Mouse (Mus musculus): ENCODE measurements around the gene Fer1l4. TPM values are rescaled to one million over a fixed set of nuclear protein-coding genes. Genes with fewer than 3 reads are reported as not detected.

The Fer1l4 gene
- not detected in 2 replicates for polyA plus RNA-seq (2014; fragmentation: Nextera tagmentation; extraction: Ambion mirVana)

DNA sequence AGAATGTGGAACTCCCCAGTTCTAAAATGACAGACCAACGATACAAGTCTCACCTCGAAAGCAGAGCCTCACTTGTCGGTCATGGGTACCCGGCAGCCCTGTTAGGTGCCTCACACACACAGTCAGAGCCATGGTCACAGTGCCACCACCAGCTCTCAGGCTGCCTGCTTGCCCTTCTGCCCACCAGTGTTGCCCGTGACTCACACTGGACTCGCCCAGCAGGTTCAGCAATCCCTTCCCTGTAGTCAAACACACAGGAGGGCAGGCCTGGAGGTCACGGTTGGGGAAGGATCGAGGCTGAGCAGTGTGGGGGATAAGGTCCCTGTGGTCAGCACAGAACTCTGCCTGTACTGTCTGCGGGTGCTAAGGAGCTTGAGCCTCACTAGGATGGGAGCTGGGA, at the start of gene Fer1l4:
Fer1l4 (minus strand) TSS at position 132 of the 400 bp plus-strand sequence.
- Histone ChIP-seq H3K9ac (ENCODE audit: low read depth, low read length) (no peak within 1 kb of the TSS), H3K4me2 (no peak within 1 kb of the TSS), H3K4me1 (replicated peaks; ENCODE audit: control insufficient read depth, insufficient read depth, low read length) (no peaks in the 10 kb centered on the region), H3K27me3 (replicated peaks; ENCODE audit: control insufficient read depth, insufficient read depth, low read length) (peaks cover 6% of the 10 kb centered on the region), H3K9me3 (ENCODE audit: control insufficient read depth, low read length) (no peaks in the 10 kb centered on the region), H3K4me3 (ENCODE audit: low read depth, low read length) (no peak within 1 kb of the TSS), H3K27ac (ENCODE audit: low read depth, low read length) (no peak within 1 kb of the TSS), H3K36me3 (ENCODE audit: control insufficient read depth, insufficient read depth, low read length) (no peaks in the 10 kb centered on the region)
- DNase-seq (ENCODE audit: low spot score): no peak
- WGBS: 79% methylated on average over 9 of the region's 9 CpGs
- no peak for ATAC-seq (replicated peaks; ENCODE audit: low FRiP score)

DNA sequence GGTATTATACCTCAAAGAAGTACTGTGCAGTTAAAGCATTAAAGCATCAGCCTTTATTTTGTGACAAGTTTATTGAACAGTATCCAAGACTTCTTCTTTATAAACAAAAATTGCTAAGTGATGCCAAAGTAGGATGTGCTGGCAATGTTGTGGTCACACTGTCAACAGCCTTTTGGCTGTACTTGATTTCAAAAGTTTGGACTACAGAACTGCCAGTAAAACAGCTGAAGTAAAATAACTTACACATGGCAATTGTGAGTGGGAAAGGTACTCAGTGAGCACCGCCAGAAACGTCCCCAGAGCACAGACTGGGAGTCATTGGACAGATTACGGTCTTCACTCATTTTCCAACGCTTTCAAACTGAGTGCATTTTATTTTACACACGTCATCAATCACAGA, 39.2 kb upstream of the Fer1l4 start:
- Histone ChIP-seq H3K27me3 (replicated peaks; ENCODE audit: control insufficient read depth, insufficient read depth, low read length) (no peaks in the 10 kb centered on the region), H3K36me3 (ENCODE audit: control insufficient read depth, insufficient read depth, low read length) (peaks cover 14% of the 10 kb centered on the region), H3K9me3 (ENCODE audit: control insufficient read depth, low read length) (no peaks in the 10 kb centered on the region), H3K4me1 (replicated peaks; ENCODE audit: control insufficient read depth, insufficient read depth, low read length) (no peaks in the 10 kb centered on the region), H3K4me3 (ENCODE audit: low read depth, low read length) (no peak overlapping the region), H3K27ac (ENCODE audit: low read depth, low read length) (no peak overlapping the region), H3K9ac (ENCODE audit: low read depth, low read length) (no peak overlapping the region), H3K4me2 (no peak overlapping the region)
- DNase-seq (ENCODE audit: low spot score) (no peak), ATAC-seq (replicated peaks; ENCODE audit: low FRiP score) (no peak)
- 85% methylated on average over 5 of the region's 5 CpGs for WGBS

DNA sequence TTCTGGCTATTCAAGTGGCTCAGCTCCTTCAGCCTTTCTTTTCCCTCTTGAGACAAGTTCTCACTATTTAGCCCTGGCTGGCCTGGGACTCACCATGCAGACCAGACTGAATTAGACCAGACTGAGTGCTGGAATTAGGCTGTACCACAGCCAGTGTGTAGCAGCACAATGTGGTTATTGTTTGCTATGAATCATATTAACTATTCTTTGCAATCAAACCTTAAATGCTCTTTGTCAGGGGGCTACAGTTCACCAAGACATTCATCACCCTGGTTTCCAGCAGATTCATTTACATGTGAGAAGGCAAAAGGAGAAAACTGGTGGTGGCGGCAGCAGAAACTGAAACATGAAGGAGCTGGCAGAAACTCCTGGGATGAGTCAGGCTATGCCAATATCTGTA, 37.1 kb upstream of the Fer1l4 start:
- no peak overlapping the region for H3K4me2 ChIP-seq
- DNase-seq (ENCODE audit: low spot score) (no peak), ATAC-seq (replicated peaks; ENCODE audit: low FRiP score) (no peak)
- no peaks in the 10 kb centered on the region for H3K4me1 ChIP-seq (replicated peaks; ENCODE audit: control insufficient read depth, insufficient read depth, low read length)
- 90% methylated on average over 1 of the region's 1 CpGs for WGBS
- H3K9ac ChIP-seq (ENCODE audit: low read depth, low read length): no peak overlapping the region
- H3K27me3 ChIP-seq (replicated peaks; ENCODE audit: control insufficient read depth, insufficient read depth, low read length): no peaks in the 10 kb centered on the region
- H3K27ac ChIP-seq (ENCODE audit: low read depth, low read length): no peak overlapping the region
- H3K36me3 ChIP-seq (ENCODE audit: control insufficient read depth, insufficient read depth, low read length): peaks cover 6% of the 10 kb centered on the region; the same call in 1 of the 2 replicates
- H3K9me3 ChIP-seq (ENCODE audit: control insufficient read depth, low read length): no peaks in the 10 kb centered on the region
- no peak overlapping the region for H3K4me3 ChIP-seq (ENCODE audit: low read depth, low read length)

DNA sequence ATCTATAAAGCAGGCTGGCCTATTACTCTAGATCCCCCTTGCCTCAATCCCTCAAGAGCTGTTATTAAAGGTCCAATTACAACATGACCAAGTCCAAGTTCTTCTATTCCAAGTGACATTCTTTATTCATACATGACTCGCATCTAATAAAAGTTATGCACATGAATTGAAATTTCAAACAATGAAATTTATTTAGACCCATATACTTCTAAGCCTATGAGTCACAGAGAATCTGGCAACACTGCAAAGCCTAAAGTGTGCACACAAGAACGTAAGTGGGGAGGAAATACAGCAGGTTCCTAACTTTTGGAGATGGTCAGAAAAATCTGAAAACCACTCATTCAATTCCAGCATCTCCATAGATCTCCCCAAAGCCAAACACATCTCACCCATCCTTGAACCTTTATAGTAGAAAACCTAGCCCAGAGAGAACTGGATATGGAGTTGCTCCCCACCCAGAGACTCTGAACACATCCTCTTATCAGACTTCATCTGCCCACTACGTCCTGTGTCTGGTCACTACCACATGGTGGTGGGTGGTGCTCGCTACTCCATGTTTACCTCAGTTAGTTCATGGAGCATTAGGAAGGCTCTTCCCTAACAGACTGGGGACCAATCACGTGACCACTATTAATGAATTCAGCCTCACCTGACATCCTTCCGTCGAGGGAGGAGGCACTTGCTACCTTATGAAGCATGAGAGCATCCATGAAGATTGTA, 34.8 kb upstream of the Fer1l4 start:
- peaks cover 4% of the 10 kb centered on the region; the same call in 1 of the 2 replicates for H3K36me3 ChIP-seq (ENCODE audit: control insufficient read depth, insufficient read depth, low read length)
- H3K4me1 ChIP-seq (replicated peaks; ENCODE audit: control insufficient read depth, insufficient read depth, low read length): peaks cover 3% of the 10 kb centered on the region; the same call in 1 of the 2 replicates
- H3K9ac ChIP-seq (ENCODE audit: low read depth, low read length): no peak overlapping the region
- H3K27me3 ChIP-seq (replicated peaks; ENCODE audit: control insufficient read depth, insufficient read depth, low read length): no peaks in the 10 kb centered on the region
- ATAC-seq (replicated peaks; ENCODE audit: low FRiP score) (no peak), DNase-seq (ENCODE audit: low spot score) (no peak)
- 76% methylated on average over 7 of the region's 7 CpGs for WGBS
- no peak overlapping the region for H3K27ac ChIP-seq (ENCODE audit: low read depth, low read length)
- no peak overlapping the region for H3K4me3 ChIP-seq (ENCODE audit: low read depth, low read length)
- no peaks in the 10 kb centered on the region for H3K9me3 ChIP-seq (ENCODE audit: control insufficient read depth, low read length)
- H3K4me2 ChIP-seq: no peak overlapping the region

DNA sequence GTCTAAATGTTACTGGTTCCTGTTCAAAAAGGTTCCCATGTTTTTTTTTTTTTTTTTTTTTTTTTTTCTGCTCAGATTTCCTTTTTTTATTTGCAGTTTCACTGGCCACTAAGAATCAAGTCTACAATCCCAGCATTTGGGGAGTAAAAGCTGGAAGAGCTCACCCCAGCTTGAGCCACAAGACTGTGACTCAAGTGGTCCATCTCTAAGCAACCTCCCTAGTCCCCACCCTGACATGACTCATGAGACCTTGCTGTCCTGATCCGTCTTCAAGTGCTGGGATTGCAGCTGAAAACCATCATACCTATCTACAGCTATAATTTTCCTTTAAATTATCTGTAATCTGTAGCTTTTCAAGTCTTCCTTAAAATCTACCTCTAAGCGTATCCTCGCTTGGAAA, 31.8 kb upstream of the Fer1l4 start:
- Histone ChIP-seq H3K9me3 (ENCODE audit: control insufficient read depth, low read length) (no peaks in the 10 kb centered on the region), H3K9ac (ENCODE audit: low read depth, low read length) (no peak overlapping the region), H3K4me2 (no peak overlapping the region), H3K27me3 (replicated peaks; ENCODE audit: control insufficient read depth, insufficient read depth, low read length) (no peaks in the 10 kb centered on the region), H3K4me3 (ENCODE audit: low read depth, low read length) (no peak overlapping the region), H3K27ac (ENCODE audit: low read depth, low read length) (no peak overlapping the region), H3K36me3 (ENCODE audit: control insufficient read depth, insufficient read depth, low read length) (no peaks in the 10 kb centered on the region; the same call in 1 of the 2 replicates), H3K4me1 (replicated peaks; ENCODE audit: control insufficient read depth, insufficient read depth, low read length) (peaks cover 3% of the 10 kb centered on the region; the same call in 1 of the 2 replicates)
- 84% methylated on average over 3 of the region's 3 CpGs for WGBS
- DNase-seq (ENCODE audit: low spot score) (no peak), ATAC-seq (replicated peaks; ENCODE audit: low FRiP score) (no peak)

DNA sequence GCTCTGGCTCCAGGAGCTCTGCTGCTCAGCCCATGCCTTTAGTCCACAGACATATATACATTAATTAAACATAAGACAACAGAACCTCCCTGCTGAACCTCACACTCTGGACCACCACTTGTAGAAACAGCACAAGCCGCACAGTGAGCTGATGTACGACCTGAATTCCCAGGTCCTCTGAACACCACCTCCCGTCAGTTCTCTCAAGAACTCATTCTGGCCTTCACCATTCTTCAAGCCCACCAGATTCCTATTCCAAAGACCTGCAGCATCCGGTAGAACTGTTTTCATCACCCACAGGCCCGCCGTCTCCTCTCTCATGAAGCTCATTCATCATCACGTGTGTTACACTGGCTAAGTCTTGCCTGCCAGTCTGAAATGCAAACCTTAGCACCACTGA, 27.6 kb upstream of the Fer1l4 start:
- Histone ChIP-seq H3K4me1 (replicated peaks; ENCODE audit: control insufficient read depth, insufficient read depth, low read length) (peaks cover 5% of the 10 kb centered on the region; the same call in 1 of the 2 replicates), H3K4me2 (no peak overlapping the region), H3K9me3 (ENCODE audit: control insufficient read depth, low read length) (no peaks in the 10 kb centered on the region), H3K36me3 (ENCODE audit: control insufficient read depth, insufficient read depth, low read length) (peaks cover 20% of the 10 kb centered on the region), H3K27ac (ENCODE audit: low read depth, low read length) (no peak overlapping the region), H3K9ac (ENCODE audit: low read depth, low read length) (no peak overlapping the region), H3K27me3 (replicated peaks; ENCODE audit: control insufficient read depth, insufficient read depth, low read length) (no peaks in the 10 kb centered on the region), H3K4me3 (ENCODE audit: low read depth, low read length) (no peak overlapping the region)
- ATAC-seq (replicated peaks; ENCODE audit: low FRiP score) (no peak), DNase-seq (ENCODE audit: low spot score) (peak; percentile 24)
- WGBS: 88% methylated on average over 7 of the region's 7 CpGs

DNA sequence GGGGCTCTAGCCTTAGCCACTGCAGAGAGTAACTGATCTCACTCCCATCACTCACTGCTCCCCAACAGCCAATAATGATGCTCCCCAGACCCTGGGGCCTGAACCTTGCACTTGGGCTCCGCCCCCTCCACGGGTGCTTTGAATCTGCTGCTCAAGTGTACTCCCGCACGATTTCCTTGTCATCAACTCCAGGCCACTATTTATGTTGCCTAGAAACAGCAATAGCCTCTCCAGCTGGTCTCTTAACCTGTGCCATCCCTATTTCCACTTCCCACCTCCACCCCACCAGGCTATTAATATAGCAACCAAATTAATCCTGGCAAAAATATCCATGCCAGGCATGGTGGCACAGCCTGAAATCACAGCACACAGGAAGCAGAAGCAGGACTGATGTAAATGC, 26.9 kb upstream of the Fer1l4 start:
- no peak overlapping the region for H3K9ac ChIP-seq (ENCODE audit: low read depth, low read length)

DNA sequence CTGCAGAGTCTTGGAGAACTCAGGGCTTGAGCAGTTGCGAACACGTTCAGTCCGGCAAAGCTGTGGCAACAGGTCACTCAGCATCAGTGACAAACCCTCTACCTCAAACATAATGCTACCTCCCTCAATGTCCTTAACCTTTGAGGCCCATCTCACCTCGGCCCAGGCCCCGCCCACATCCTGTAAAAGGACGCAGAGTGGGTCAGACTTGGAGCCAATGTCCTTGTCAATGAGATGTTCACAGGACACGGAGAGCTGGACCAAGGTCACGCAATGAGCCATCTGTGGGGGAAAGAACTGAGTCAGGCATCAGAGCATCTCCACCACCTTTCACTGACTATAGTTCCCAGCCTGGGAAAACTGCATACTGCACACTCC, 26.4 kb upstream of the Fer1l4 start:
- H3K36me3 ChIP-seq (ENCODE audit: control insufficient read depth, insufficient read depth, low read length): peaks cover 27% of the 10 kb centered on the region

More for the DNA sequence above, 26.9 kb upstream of the Fer1l4 start:
- no peaks in the 10 kb centered on the region for H3K9me3 ChIP-seq (ENCODE audit: control insufficient read depth, low read length)
- H3K4me2 ChIP-seq: no peak overlapping the region
- ATAC-seq (replicated peaks; ENCODE audit: low FRiP score): no peak
- peaks cover 5% of the 10 kb centered on the region; the same call in 1 of the 2 replicates for H3K4me1 ChIP-seq (replicated peaks; ENCODE audit: control insufficient read depth, insufficient read depth, low read length)
- H3K27me3 ChIP-seq (replicated peaks; ENCODE audit: control insufficient read depth, insufficient read depth, low read length): no peaks in the 10 kb centered on the region
- peak; percentile 26 for DNase-seq (ENCODE audit: low spot score)
- 63% methylated on average over 4 of the region's 4 CpGs for WGBS
- no peak overlapping the region for H3K27ac ChIP-seq (ENCODE audit: low read depth, low read length)
- H3K36me3 ChIP-seq (ENCODE audit: control insufficient read depth, insufficient read depth, low read length): peaks cover 24% of the 10 kb centered on the region
- H3K4me3 ChIP-seq (ENCODE audit: low read depth, low read length): no peak overlapping the region

More for the DNA sequence above, 26.4 kb upstream of the Fer1l4 start:
- Histone ChIP-seq H3K4me2 (no peak overlapping the region), H3K27ac (ENCODE audit: low read depth, low read length) (no peak overlapping the region), H3K9me3 (ENCODE audit: control insufficient read depth, low read length) (no peaks in the 10 kb centered on the region), H3K4me3 (ENCODE audit: low read depth, low read length) (no peak overlapping the region), H3K9ac (ENCODE audit: low read depth, low read length) (no peak overlapping the region), H3K27me3 (replicated peaks; ENCODE audit: control insufficient read depth, insufficient read depth, low read length) (no peaks in the 10 kb centered on the region), H3K4me1 (replicated peaks; ENCODE audit: control insufficient read depth, insufficient read depth, low read length) (peaks cover 5% of the 10 kb centered on the region; the same call in 1 of the 2 replicates)
- peak; percentile 28 for DNase-seq (ENCODE audit: low spot score)
- WGBS: 83% methylated on average over 8 of the region's 8 CpGs
- no peak for ATAC-seq (replicated peaks; ENCODE audit: low FRiP score)

Measured in liver, embryonic 11.5 days (tissue).